Mouse (Mus musculus) forebrain, embryonic 16.5 days (tissue): ENCODE measurements at regions not wholly inside any gene's neighbourhood (a gene's known extent, or its start where the extent isn't known, plus 50 kb on each side); places are given as distances from the start of the nearest gene placed in this dataset.
A peak's percentile ranks its signal among the peaks of the same experiment; 100 is the strongest.

Experiments
- ATAC-seq: fragments of 200-750 bp; cut with Nextera tagmentation; 2 replicates; pipeline ENCODE4 v1.8.0; 2017; ENCODE audit warnings: mild to moderate bottlenecking, moderate library complexity
- H3K27ac ChIP-seq: fragments of 300-500 bp; sonication (generic); 2 replicates; pipeline ENCODE4 v1.5.1; 2014; ENCODE audit warnings: low read length, control low read depth
- H3K27me3 ChIP-seq: fragments of 300-500 bp; sonication (generic); replicated peaks from 2 replicates; pipeline ENCODE4 v1.6.1; 2014; ENCODE audit warnings: low read length; ENCODE audit not compliant: control insufficient read depth, insufficient read depth
- H3K36me3 ChIP-seq: fragments of 300-500 bp; sonication (generic); 2 replicates; pipeline ENCODE4 v1.6.1; 2014; ENCODE audit not compliant: control insufficient read depth, insufficient read depth
- H3K4me1 ChIP-seq: fragments of 300-500 bp; sonication (generic); replicated peaks from 2 replicates; pipeline ENCODE4 v1.6.1; 2014; ENCODE audit warnings: low read length; ENCODE audit not compliant: control insufficient read depth, insufficient read depth
- H3K4me2 ChIP-seq: fragments of 300-500 bp; sonication (generic); 2 replicates; pipeline ENCODE4 v1.6.1; 2014; ENCODE audit warnings: mild to moderate bottlenecking, low read length, control low read depth
- H3K4me3 ChIP-seq: fragments of 300-500 bp; sonication (generic); replicated peaks from 2 replicates; pipeline ENCODE4 v1.5.1; 2014; ENCODE audit warnings: mild to moderate bottlenecking, low read length, control low read depth
- H3K9ac ChIP-seq: fragments of 300-500 bp; sonication (generic); replicated peaks from 2 replicates; pipeline ENCODE4 v1.6.1; 2014; ENCODE audit warnings: low read depth, low read length, control low read depth
- H3K9me3 ChIP-seq: fragments of 300-500 bp; sonication (generic); 2 replicates; pipeline ENCODE4 v1.6.1; 2016; ENCODE audit warnings: low read length; ENCODE audit not compliant: control insufficient read depth
- WGBS: fragments of 180-500 bp; shearing (Covaris S2); extraction: QIAGEN DNeasy Blood & Tissue Kit; methylation state at CpG from one replicate; pipeline ENCODE4 v1.1.7; 2014; 5-methylcytosine and 5-hydroxymethylcytosine counted together

GRCm38 (mm10) chr6:51693984-51694383 is 170.3 kb downstream of the Snx10 start:
- H3K27ac ChIP-seq: no peak overlapping the region
- WGBS: 59% methylated on average over 7 of the region's 7 CpGs
- H3K4me2 ChIP-seq: no peak overlapping the region
- no peak overlapping the region for H3K4me3 ChIP-seq
- H3K27me3 ChIP-seq: no peaks in the 10 kb centered on the region
- no peaks in the 10 kb centered on the region for H3K36me3 ChIP-seq
- H3K9ac ChIP-seq: no peak overlapping the region
- no peak for ATAC-seq
- H3K9me3 ChIP-seq: no peaks in the 10 kb centered on the region
- H3K4me1 ChIP-seq: no peaks in the 10 kb centered on the region

GRCm38 (mm10) chr6:51696396-51696795 is 172.7 kb downstream of the Snx10 start:
- no peaks in the 10 kb centered on the region for H3K4me1 ChIP-seq
- no peaks in the 10 kb centered on the region for H3K27me3 ChIP-seq
- WGBS: 61% methylated on average over 7 of the region's 7 CpGs
- no peak overlapping the region for H3K4me3 ChIP-seq
- H3K36me3 ChIP-seq: no peaks in the 10 kb centered on the region
- no peak for ATAC-seq
- no peaks in the 10 kb centered on the region for H3K9me3 ChIP-seq
- no peak overlapping the region for H3K27ac ChIP-seq
- H3K9ac ChIP-seq: no peak overlapping the region
- no peak overlapping the region for H3K4me2 ChIP-seq

- H3K36me3 ChIP-seq: no peaks in the 10 kb centered on the region
- H3K4me1 ChIP-seq: no peaks in the 10 kb centered on the region
- H3K4me2 ChIP-seq: no peak overlapping the region
- no peak overlapping the region for H3K4me3 ChIP-seq
- WGBS: 91% methylated on average over 3 of the region's 3 CpGs
- no peak overlapping the region for H3K9ac ChIP-seq
- no peaks in the 10 kb centered on the region for H3K9me3 ChIP-seq
- no peak overlapping the region for H3K27ac ChIP-seq
- H3K27me3 ChIP-seq: no peaks in the 10 kb centered on the region
- no peak for ATAC-seq
Measured at GRCm38 (mm10) chr6:51697754-51698153, 174.1 kb downstream of the Snx10 start.

- Histone ChIP-seq H3K9me3 (no peaks in the 10 kb centered on the region), H3K4me2 (no peak overlapping the region), H3K36me3 (no peaks in the 10 kb centered on the region), H3K9ac (no peak overlapping the region), H3K27ac (no peak overlapping the region), H3K4me3 (no peak overlapping the region), H3K27me3 (no peaks in the 10 kb centered on the region), H3K4me1 (no peaks in the 10 kb centered on the region)
- no peak for ATAC-seq
- 74% methylated on average over 4 of the region's 4 CpGs for WGBS
Measured at GRCm38 (mm10) chr6:51698244-51698643, 174.5 kb downstream of the Snx10 start.

- no peak overlapping the region for H3K4me3 ChIP-seq
- H3K9me3 ChIP-seq: no peaks in the 10 kb centered on the region
- no peaks in the 10 kb centered on the region for H3K36me3 ChIP-seq
- 95% methylated on average over 11 of the region's 11 CpGs for WGBS
- no peak overlapping the region for H3K27ac ChIP-seq
- ATAC-seq: no peak
- no peak overlapping the region for H3K4me2 ChIP-seq
- no peaks in the 10 kb centered on the region for H3K27me3 ChIP-seq
- no peak overlapping the region for H3K9ac ChIP-seq
- H3K4me1 ChIP-seq: no peaks in the 10 kb centered on the region
Measured at GRCm38 (mm10) chr6:51701253-51702020, 177.7 kb downstream of the Snx10 start.

GRCm38 (mm10) chr6:51702456-51703171 is 178.9 kb downstream of the Snx10 start:
- Histone ChIP-seq H3K36me3 (no peaks in the 10 kb centered on the region), H3K9ac (no peak overlapping the region), H3K4me3 (no peak overlapping the region), H3K4me1 (no peaks in the 10 kb centered on the region), H3K27me3 (no peaks in the 10 kb centered on the region), H3K27ac (peak overlapping the region; percentile 37), H3K4me2 (no peak overlapping the region), H3K9me3 (no peaks in the 10 kb centered on the region)
- WGBS: 63% methylated on average over 10 of the region's 10 CpGs
- peak; percentile 47; the same call in 1 of the 2 replicates for ATAC-seq

- Histone ChIP-seq H3K4me2 (no peak overlapping the region), H3K9ac (no peak overlapping the region), H3K9me3 (no peaks in the 10 kb centered on the region), H3K27me3 (no peaks in the 10 kb centered on the region), H3K36me3 (no peaks in the 10 kb centered on the region), H3K27ac (no peak overlapping the region), H3K4me1 (peaks cover 4% of the 10 kb centered on the region; the same call in 1 of the 2 replicates), H3K4me3 (no peak overlapping the region)
- ATAC-seq: no peak
- 46% methylated on average over 6 of the region's 6 CpGs for WGBS
Measured at GRCm38 (mm10) chr6:51708011-51708410, 184.3 kb downstream of the Snx10 start.

- Histone ChIP-seq H3K27ac (no peak overlapping the region), H3K27me3 (no peaks in the 10 kb centered on the region), H3K4me3 (no peak overlapping the region), H3K4me2 (no peak overlapping the region), H3K36me3 (no peaks in the 10 kb centered on the region), H3K9me3 (no peaks in the 10 kb centered on the region), H3K4me1 (peaks cover 4% of the 10 kb centered on the region; the same call in 1 of the 2 replicates), H3K9ac (no peak overlapping the region)
- 64% methylated on average over 9 of the region's 9 CpGs for WGBS
- no peak for ATAC-seq
Measured at GRCm38 (mm10) chr6:51708668-51709339, 185.1 kb downstream of the Snx10 start.

- ATAC-seq: no peak
- Histone ChIP-seq H3K9ac (no peak overlapping the region), H3K4me1 (peaks cover 4% of the 10 kb centered on the region; the same call in 1 of the 2 replicates), H3K4me2 (no peak overlapping the region), H3K4me3 (no peak overlapping the region), H3K27me3 (no peaks in the 10 kb centered on the region), H3K36me3 (no peaks in the 10 kb centered on the region), H3K9me3 (no peaks in the 10 kb centered on the region), H3K27ac (no peak overlapping the region)
- WGBS: 67% methylated on average over 11 of the region's 11 CpGs
Measured at GRCm38 (mm10) chr6:51709340-51710067, 185.8 kb downstream of the Snx10 start.
